Mouse (Mus musculus): ENCODE data around the gene Nedd9. TPM values are rescaled to one million over a fixed set of nuclear protein-coding genes. Genes with fewer than 3 reads are reported as not detected.
A peak's percentile ranks its signal among the peaks of the same experiment; 100 is the strongest.

The Nedd9 gene
- polyA plus RNA-seq, 1 experiment = 26.5 TPM

- Histone ChIP-seq H3K27ac (ENCODE audit: control insufficient read depth, insufficient read depth, low read depth, low read length, poor library complexity) (no peak overlapping the region), H3K4me1 (ENCODE audit: control insufficient read depth, insufficient read depth, low read length) (no peaks in the 10 kb centered on the region), H3K4me3 (replicated peaks; ENCODE audit: control insufficient read depth, low read depth, low read length) (no peak overlapping the region)
- 84% methylated on average over 13 of the region's 13 CpGs for WGBS
- no peak for TF ChIP-seq CTCF (IDR thresholded peaks at IDR 0.05; ENCODE audit: control insufficient read depth, insufficient read depth, low read length)
- TF ChIP-seq POLR2A (IDR thresholded peaks at IDR 0.05; ENCODE audit: borderline replicate concordance, control insufficient read depth, low read depth, low read length) = no peak
Observed at GRCm38 (mm10) chr13:41410191-41411074, 76.7 kb downstream of the Nedd9 start.

GRCm38 (mm10) chr13:41409291-41409690 lies 77.9 kb downstream of the Nedd9 start:
- 88% methylated on average over 3 of the region's 3 CpGs for WGBS
- TF ChIP-seq POLR2A (IDR thresholded peaks at IDR 0.05; ENCODE audit: borderline replicate concordance, control insufficient read depth, low read depth, low read length) = no peak
- TF ChIP-seq CTCF (IDR thresholded peaks at IDR 0.05; ENCODE audit: control insufficient read depth, insufficient read depth, low read length) = no peak
- no peaks in the 10 kb centered on the region for H3K4me1 ChIP-seq (ENCODE audit: control insufficient read depth, insufficient read depth, low read length)
- H3K4me3 ChIP-seq (replicated peaks; ENCODE audit: control insufficient read depth, low read depth, low read length) = no peak overlapping the region
- no peak overlapping the region for H3K27ac ChIP-seq (ENCODE audit: control insufficient read depth, insufficient read depth, low read depth, low read length, poor library complexity)

GRCm38 (mm10) chr13:41408374-41408952 lies 78.7 kb downstream of the Nedd9 start:
- TF ChIP-seq POLR2A (IDR thresholded peaks at IDR 0.05; ENCODE audit: borderline replicate concordance, control insufficient read depth, low read depth, low read length) (no peak), CTCF (IDR thresholded peaks at IDR 0.05; ENCODE audit: control insufficient read depth, insufficient read depth, low read length) (no peak)
- WGBS = 82% methylated on average over 10 of the region's 10 CpGs
- Histone ChIP-seq H3K4me1 (ENCODE audit: control insufficient read depth, insufficient read depth, low read length) (no peaks in the 10 kb centered on the region), H3K27ac (ENCODE audit: control insufficient read depth, insufficient read depth, low read depth, low read length, poor library complexity) (no peak overlapping the region), H3K4me3 (replicated peaks; ENCODE audit: control insufficient read depth, low read depth, low read length) (no peak overlapping the region)

GRCm38 (mm10) chr13:41405009-41405408 lies 82.2 kb downstream of the Nedd9 start:
- no peak overlapping the region for H3K4me3 ChIP-seq (replicated peaks; ENCODE audit: control insufficient read depth, low read depth, low read length)
- TF ChIP-seq CTCF (IDR thresholded peaks at IDR 0.05; ENCODE audit: control insufficient read depth, insufficient read depth, low read length) = no peak
- no peak for TF ChIP-seq POLR2A (IDR thresholded peaks at IDR 0.05; ENCODE audit: borderline replicate concordance, control insufficient read depth, low read depth, low read length)
- H3K4me1 ChIP-seq (ENCODE audit: control insufficient read depth, insufficient read depth, low read length) = peaks cover 2% of the 10 kb centered on the region
- H3K27ac ChIP-seq (ENCODE audit: control insufficient read depth, insufficient read depth, low read depth, low read length, poor library complexity) = no peak overlapping the region
- WGBS = 85% methylated on average over 5 of the region's 5 CpGs

- Histone ChIP-seq H3K4me1 (ENCODE audit: control insufficient read depth, insufficient read depth, low read length) (peaks cover 2% of the 10 kb centered on the region), H3K27ac (ENCODE audit: control insufficient read depth, insufficient read depth, low read depth, low read length, poor library complexity) (no peak overlapping the region), H3K4me3 (replicated peaks; ENCODE audit: control insufficient read depth, low read depth, low read length) (no peak overlapping the region)
- TF ChIP-seq POLR2A (IDR thresholded peaks at IDR 0.05; ENCODE audit: borderline replicate concordance, control insufficient read depth, low read depth, low read length) (no peak), CTCF (IDR thresholded peaks at IDR 0.05; ENCODE audit: control insufficient read depth, insufficient read depth, low read length) (no peak)
- WGBS = 86% methylated on average over 6 of the region's 6 CpGs
Observed at GRCm38 (mm10) chr13:41403838-41404237, 83.3 kb downstream of the Nedd9 start.

- no peak for TF ChIP-seq POLR2A (IDR thresholded peaks at IDR 0.05; ENCODE audit: borderline replicate concordance, control insufficient read depth, low read depth, low read length)
- no peak for TF ChIP-seq CTCF (IDR thresholded peaks at IDR 0.05; ENCODE audit: control insufficient read depth, insufficient read depth, low read length)
- peak overlapping the region; percentile 33; the same call in 1 of the 2 replicates for H3K27ac ChIP-seq (ENCODE audit: control insufficient read depth, insufficient read depth, low read depth, low read length, poor library complexity)
- WGBS = 9% methylated on average over 6 of the region's 6 CpGs
- no peak overlapping the region for H3K4me3 ChIP-seq (replicated peaks; ENCODE audit: control insufficient read depth, low read depth, low read length)
- peaks cover 2% of the 10 kb centered on the region for H3K4me1 ChIP-seq (ENCODE audit: control insufficient read depth, insufficient read depth, low read length)
Observed at GRCm38 (mm10) chr13:41402441-41403003, 84.6 kb downstream of the Nedd9 start.

GRCm38 (mm10) chr13:41401775-41402174 lies 85.4 kb downstream of the Nedd9 start:
- WGBS = 86% methylated on average over 6 of the region's 6 CpGs
- peaks cover 2% of the 10 kb centered on the region for H3K4me1 ChIP-seq (ENCODE audit: control insufficient read depth, insufficient read depth, low read length)
- no peak for TF ChIP-seq POLR2A (IDR thresholded peaks at IDR 0.05; ENCODE audit: borderline replicate concordance, control insufficient read depth, low read depth, low read length)
- TF ChIP-seq CTCF (IDR thresholded peaks at IDR 0.05; ENCODE audit: control insufficient read depth, insufficient read depth, low read length) = no peak
- no peak overlapping the region for H3K27ac ChIP-seq (ENCODE audit: control insufficient read depth, insufficient read depth, low read depth, low read length, poor library complexity)
- H3K4me3 ChIP-seq (replicated peaks; ENCODE audit: control insufficient read depth, low read depth, low read length) = no peak overlapping the region

GRCm38 (mm10) chr13:41400289-41400688 lies 86.9 kb downstream of the Nedd9 start:
- TF ChIP-seq CTCF (IDR thresholded peaks at IDR 0.05; ENCODE audit: control insufficient read depth, insufficient read depth, low read length) (no peak), POLR2A (IDR thresholded peaks at IDR 0.05; ENCODE audit: borderline replicate concordance, control insufficient read depth, low read depth, low read length) (no peak)
- H3K4me1 ChIP-seq (ENCODE audit: control insufficient read depth, insufficient read depth, low read length) = peaks cover 2% of the 10 kb centered on the region
- no peak overlapping the region for H3K27ac ChIP-seq (ENCODE audit: control insufficient read depth, insufficient read depth, low read depth, low read length, poor library complexity)
- H3K4me3 ChIP-seq (replicated peaks; ENCODE audit: control insufficient read depth, low read depth, low read length) = no peak overlapping the region
- 58% methylated on average over 3 of the region's 3 CpGs for whole genome bisulfite sequencing

All from bone marrow, adult 2 months (tissue).